Mouse (Mus musculus) lung, adult 18-20 months (tissue): ENCODE data around the gene Harbi1.

Source experiments
- DNase-seq, 2 experiments: peaks; one replicate each; pipeline ENCODE4 v3.0.0; 2022; ENCODE audit warnings: mixed read lengths in 2 of 2

Harbi1 gene

DNA sequence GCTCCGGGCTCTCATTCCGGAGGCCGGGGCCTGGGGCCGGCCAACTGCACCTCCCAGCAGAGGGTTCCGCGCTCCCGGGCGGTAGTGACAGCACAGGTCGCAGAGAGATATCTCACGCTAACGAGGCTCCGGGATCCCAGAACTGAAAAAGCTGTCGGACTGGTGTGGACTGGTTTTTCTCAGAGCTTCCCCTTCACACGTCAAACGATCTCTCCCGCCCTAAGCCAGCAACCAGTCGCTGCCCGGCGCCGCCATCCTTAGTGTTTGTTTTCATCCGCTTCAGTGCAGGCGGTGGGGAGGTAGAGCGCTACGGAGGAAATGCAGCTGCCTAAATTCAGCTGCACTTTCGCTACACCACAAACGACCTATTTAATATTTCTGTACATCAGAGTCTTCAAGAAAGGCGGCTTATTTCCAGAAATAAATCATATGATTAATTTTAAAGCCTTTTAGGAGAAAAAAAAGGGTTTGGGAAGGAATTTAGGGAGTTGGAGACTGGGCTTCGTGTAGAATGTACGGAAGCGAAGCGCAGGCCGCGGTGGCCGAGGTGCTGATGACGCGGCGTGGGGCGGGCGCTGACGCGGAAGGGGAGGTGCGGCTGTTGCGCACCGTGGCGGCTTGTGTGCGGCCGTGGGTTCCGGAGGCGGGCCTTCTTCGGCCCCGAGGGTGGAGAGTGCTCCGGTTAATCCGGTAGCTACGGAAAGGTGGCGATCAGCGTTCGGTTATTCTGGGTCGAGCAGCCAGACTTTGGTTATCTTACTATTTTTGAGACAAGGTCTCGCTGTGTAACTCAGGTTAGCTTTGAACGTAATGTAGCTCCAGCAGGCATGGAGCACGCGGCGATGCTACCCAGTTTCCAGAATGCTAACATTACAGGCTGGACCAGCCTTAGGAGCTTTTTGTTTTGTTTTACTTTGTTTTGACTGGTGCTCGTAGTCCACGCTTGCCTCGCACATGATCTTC lies at the start of gene Harbi1, which contains the start of gene Atg13:
TSS of gene Harbi1 (plus strand) at position 581 of the 963 bp plus-strand sequence.
TSS of gene Atg13 (minus strand) at position 305 of the 963 bp plus-strand sequence.
- DNase-seq: peak; percentile 93 to 94

DNA sequence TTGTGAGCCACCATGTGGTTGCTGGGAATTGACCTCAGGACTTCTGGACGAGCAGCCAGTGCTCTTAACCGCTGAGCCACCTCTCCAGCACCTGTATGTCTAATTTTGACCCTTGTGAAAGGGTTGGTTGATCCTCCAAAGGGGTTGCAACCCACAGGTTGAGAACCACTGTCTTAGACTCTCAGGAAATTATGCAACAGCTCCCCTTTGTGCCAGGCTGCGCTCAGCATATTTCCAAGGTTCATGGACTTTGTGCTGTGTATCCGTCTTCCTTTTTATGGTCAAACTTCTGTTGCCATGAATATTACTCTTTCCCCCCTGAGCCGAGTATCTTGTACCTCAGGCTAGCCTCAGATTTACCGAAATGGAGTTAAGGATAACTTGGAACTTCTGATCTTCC lies 49.7 kb upstream of the Harbi1 start:
- DNase-seq: no peak

DNA sequence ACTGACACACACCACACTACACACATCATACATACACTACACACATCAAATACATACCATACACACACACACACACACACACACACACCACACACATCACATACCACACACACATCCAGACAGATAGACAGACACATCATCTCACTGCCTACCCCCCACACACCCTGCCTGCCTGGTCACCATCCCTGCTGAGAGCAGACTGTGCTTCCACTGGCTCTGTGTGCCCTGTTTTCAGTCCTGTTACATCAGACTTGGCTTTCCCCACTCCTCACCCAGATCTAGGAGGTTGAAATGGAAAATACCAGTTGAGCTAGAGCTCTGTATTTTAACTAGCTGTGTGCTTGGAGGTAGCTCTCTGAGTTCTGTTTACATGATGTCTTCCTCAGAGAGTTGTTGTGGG lies 45.9 kb upstream of the Harbi1 start:
- no peak for DNase-seq

DNA sequence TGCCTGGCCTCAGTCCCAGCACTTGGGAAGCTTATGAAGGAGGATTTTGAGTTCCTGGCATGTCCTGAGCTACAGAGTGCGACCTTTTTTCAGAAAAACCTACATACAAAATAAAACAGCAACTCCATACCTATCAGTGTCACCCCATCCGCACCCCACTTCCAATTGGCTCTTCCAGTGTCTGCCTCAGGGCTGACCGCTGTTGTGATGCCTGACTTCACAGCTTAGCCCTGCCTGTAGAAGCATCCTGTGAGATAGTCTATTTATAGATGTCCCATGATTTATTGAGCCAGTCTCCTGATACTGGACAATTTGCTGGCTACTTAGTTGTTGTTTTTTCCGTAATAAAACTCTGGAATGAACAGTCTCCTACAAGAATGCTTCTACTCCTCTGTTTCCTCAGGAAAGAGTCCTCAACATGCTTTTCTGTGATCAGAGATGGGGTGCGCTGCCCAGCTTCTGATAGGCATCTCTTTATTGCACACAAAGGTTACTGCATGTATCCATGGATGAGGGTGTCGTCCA lies 44.2 kb upstream of the Harbi1 start:
- DNase-seq: no peak

DNA sequence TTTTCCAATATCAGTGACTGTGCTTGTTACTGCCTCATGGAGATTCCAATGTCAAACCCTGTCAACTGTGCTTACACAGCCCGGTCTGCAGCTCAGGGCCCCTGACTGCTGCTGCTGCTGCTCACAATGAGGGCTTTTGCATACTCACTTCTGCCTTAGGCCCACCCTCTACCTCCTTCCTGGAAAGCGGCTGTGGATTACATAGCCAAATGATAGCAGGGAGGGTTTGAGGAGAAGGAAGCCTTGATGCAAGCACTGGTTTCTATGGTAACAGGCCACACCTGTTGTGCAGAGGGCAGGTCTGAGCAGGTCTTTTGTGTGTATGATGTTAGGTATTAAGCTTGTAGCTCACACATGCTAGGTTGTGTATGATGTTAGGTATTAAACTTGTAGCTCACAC lies 42.9 kb upstream of the Harbi1 start:
- peak in 1 of 2 experiments; percentile 45 for DNase-seq

DNA sequence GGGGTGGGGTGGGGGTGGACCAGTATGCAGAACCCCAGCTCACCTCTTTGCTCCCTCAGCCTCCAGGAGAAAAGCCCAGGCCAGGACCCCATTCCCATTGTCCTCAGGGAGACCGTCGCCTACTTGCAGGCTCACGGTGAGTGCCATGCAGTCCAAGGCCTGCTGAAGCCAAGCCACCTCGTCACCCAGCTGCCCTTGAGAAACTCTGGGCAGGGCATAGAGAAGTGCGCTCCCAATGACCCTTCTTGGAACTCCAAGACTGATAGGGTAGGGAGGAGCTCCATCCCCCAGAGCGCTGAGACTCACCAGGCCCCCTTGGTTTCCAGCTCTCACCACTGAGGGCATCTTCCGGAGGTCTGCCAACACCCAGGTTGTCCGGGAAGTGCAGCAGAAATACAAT lies 41.3 kb upstream of the Harbi1 start:
- DNase-seq: no peak

DNA sequence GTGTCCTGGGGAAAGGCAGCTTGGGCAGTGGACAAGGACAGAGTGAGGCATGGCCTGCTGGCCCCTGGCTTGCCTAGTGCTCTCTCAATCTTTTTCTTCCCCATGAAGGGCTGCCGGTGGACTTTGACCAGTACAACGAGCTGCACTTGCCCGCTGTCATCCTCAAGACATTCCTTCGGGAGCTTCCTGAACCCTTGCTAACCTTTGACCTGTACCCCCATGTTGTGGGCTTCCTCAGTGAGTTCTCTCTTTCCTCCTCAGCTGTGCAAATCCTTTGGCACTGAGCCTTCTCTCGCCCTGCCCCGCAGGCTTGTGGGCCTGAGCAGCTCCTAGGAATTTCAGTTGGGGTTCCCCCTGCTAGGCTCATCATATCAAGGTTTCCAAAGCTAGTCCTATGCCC lies 40.6 kb upstream of the Harbi1 start:
- DNase-seq: no peak

DNA sequence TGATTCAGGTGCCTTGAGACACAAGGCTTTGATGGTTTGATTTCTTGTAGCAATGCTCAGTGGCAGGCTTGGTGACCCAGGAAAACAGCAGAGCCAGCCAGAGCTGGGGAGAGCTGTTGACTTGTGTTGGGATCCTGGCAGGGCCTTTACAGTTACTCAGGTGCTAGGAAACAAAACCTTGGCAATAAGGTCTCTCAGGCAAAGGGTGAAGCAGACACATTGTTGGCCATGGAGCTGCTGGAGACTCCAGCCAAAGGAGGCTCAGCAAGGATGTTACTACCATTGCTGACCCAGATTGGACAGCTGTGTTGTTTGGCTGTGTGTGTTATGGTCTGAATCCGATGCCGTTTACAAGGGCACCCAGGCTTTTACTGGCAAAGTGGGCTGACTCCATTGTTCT lies 37.1 kb upstream of the Harbi1 start:
- DNase-seq: no peak

DNA sequence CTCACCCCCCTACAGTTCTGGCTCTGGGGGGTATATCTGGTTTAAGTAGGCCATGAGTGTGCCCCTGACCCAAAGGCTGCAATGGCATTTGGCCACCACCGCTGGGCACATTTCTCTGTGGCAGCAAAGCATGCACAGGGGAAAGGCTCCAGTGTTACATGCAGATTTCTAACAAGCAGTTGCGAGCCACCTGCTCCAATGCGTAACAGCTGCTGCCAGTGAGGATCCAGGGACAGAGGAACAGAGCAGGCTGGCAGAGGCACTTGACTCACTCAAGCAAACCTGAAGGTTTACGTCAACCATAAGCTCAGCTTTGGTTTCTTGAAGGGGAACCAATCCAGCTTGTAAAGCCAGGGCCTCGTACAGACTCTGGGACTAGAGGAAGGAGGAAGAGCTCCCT lies 35.8 kb upstream of the Harbi1 start:
- no peak for DNase-seq

DNA sequence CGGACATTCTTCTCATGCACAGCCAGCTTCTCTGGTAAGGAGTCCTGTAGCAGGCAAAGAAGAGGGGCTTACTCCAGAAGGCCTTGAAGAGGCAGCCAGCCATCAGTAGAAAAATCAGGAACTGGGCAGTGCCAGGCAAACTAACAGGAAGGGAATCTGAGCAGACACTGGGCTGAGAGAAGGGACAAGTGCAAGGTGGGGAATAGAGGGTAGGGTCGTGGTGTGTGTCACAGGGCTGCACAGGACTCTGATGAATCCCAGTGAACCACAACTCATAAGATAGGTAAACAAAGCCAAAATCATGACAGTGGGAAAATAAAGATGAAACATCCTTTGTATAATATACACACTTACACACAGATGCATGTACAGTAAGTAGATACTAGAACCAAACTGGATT lies 34.2 kb upstream of the Harbi1 start:
- no peak for DNase-seq

DNA sequence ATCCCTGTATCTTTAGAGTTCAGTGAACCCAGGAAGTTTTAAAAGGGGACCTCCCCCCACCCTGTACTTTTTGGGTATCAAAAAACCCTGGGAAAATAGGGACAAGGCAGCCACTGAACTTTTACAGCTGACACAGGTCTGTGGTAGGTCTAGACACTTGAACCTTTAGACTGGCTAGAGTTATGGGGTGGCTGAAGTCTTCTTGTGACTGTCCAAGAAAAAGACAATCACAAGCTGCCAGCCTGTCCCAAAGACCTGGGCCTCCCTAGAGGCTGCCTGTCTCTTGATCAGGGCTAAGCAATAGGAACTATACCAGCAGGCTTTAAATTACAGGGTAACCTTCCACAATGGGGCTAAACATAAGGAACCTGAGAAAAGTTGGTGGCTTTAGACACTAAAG lies 33.7 kb upstream of the Harbi1 start:
- DNase-seq: no peak

DNA sequence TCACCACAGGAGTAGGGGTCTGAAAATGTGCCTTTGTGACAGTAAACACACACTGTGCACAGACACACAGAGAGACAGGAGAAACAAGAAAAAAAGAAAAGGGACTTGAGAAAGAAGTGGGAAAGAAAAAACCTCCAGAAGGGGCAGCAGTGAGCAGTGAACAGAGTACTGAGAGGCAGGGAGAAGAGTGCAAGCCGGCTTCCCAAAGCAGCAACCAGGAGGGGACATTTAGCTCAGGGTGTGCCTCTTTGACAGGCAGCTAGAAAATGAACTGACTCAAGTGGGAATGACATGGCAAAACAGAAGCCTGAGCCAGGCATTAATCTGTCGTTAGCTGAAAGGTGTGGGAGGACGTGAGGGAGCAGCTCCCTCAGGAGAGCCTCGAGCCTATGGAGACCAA lies 27.8 kb upstream of the Harbi1 start:
- DNase-seq: peak; percentile 25 to 58

DNA sequence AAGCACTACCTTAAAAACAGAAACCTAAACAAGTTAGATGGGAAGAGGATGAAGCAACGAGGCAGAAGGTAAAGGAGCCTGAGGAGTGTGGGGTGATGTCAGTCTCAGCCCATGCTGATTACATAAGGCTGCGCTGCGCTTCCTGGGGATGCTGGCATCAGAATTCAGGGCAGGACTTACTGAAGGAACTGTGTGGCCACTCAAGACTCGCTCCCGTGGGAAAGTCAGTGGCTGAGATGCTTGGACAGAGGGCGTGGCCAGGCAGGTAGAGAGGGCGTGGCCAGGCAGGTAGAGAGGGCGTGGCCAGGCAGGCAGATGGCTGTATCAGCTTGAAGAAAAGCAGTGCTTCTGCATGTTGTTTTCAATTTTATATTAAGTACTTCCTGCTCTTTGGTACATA lies 26.7 kb upstream of the Harbi1 start:
- DNase-seq: peak; percentile 77 to 81

DNA sequence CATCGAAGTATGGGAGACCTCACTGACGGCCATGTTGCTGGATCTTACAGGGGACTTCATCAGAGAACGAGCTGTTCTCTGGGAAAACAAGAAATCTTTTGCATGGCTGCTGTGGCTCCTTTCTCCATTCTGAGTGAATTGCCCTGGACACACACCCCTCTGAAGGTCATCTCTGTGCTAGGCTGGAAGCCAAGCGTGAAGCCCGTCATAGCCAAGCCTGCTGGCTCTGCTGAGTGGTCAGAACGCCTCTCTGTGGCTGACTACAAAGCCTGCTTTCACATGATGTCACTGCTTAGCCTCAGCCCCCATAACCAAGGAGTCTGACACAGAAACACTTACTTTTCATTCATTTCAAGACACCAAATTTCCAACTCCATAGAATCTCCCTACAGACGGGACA lies 21.2 kb upstream of the Harbi1 start:
- no peak for DNase-seq

DNA sequence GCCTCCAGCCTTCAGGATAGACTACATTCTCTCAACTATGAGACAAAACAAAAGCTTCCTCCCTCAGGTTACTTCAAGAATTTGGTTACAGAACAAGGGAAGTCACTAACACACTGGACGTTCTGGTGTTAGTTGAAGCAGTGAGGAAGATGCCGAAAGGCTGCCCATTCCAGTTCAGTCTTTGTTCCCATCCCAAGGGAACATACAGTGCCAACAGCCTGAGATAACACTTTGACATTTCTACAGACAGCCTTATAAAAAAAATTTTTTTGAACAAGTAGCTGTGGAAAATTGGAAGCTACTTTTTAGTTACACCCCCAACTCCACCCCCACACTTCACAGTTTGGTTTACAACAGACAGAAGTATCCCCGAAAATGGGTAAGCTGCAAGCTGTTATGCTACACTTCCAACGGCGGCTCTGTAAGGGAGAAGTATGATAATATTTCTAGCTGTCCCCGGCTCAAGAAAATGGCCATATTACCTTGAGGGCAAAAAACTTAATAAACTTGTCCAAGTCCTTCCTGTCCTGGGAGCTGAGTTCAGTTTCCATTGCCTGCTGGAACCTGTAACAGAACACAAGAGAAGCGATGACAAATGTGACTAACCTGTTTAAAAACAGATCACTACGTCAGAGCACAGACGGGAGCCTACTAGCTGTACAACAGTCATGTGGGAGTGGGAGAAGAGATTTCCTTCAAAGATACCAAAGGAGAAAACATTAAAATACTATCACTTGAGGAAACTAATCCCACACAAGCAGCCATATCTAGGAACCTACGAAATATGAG lies 15.0 kb upstream of the Harbi1 start:
- no peak for DNase-seq

DNA sequence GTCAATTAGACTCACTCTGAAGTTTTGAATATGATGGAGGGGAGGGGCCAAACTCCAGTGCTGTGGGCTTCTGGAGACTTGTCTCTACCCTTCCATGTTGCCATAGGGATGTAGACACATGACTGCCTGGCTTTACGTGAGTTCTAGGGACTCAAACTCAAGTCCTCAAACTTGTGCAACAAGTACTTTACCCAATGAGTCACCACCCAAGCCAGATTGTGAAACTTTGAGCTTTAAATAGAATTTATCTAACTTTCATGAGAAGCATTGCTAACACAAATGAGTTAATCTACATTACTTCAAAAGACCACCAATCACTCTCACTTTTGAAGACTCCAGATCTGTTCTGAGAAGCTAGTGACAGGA lies 14.4 kb upstream of the Harbi1 start:
- DNase-seq: peak; percentile 46 to 70

DNA sequence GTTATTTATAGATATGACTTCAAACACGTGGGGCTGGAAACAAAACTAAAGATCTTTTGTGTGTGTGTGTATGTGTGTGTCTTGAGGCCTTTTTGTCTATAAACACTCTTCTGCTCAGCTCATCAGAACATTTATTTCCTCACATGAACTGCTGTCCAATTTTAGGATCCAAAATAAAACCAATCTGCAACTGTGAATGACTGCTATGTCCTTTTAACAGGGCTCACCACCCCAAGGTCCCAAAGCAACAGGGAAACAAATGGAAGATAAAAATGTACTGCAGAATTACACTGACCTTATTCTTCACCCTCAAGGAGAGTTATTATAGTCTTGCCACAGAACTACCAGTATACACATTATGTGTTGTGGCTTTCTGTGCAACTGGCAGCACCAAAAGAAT lies 11.4 kb upstream of the Harbi1 start:
- DNase-seq: no peak

DNA sequence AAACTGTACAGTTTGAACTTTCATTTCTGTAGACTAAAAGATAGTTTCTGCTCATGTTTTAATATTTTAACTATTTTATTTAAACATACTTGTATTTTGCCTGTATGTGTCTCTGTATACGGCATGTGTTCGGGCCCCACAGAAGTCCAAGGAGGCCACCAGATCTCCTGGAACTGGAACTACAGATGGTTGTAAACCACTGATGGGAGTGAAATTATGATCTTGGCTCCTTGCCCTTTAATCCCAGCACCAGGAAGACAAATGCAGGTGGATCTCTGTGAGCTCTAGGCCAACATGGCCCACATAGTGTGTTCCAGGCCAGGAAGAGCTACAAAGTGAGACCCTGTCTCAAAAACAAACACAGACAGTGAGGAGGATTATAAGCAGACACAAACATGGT lies 9.3 kb upstream of the Harbi1 start:
- DNase-seq: no peak

DNA sequence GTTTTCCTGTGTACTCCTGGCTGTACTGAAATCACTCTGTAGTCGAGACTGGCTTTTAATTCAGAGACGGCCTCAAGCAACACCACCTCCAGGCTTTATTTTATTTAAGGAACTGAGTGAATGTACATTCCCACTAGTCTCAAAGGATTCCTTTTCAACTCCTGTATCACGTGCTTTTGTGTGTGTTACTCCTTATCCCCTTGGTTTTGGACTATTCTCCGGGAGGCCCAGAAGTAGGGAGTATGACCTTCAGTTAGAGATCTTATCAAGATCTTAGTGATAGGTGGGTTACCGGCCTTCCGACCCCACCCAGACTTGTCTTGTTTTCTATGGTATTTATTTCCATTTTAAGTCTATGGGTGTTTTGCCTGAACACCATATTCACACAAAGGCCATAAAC lies 4.9 kb upstream of the Harbi1 start:
- DNase-seq: no peak

DNA sequence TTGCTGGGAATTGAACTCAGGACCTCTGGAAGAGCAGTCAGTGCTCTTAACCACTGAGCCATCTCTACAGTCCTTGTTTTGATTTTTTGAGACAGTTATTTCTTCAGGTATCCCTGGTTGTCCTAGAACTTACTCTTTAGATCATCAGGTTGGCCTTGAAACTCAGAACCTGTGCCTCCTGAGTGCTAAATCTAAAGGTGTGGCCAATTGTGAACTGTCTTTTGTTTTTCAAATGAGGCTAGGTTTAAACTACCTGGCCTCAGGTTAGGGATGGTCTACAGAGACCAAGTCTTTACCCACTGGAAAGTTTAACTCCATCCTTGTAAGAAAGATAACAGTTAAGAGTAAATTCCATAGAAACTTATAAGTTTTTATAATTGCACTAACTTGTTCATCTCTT lies 4.2 kb upstream of the Harbi1 start:
- DNase-seq: no peak

DNA sequence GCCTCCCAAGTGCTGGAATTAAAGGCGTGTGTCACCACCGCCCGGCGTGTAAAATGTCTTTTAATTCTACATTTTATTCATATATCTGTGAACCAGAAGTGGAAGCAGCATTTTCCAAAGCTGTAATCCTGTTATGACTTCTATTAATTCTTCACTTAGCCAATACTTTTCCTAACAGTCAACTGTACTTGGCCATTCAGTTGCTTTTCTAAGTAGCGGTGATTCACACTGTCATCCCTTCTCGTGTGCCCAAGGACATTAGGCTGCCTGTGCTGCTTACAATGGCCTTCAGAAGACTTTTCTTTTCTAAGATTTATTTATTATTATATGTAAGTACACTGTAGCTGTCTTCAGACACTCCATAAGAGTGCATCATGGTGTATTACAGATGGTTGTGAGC lies 2.3 kb upstream of the Harbi1 start:
- DNase-seq: no peak

DNA sequence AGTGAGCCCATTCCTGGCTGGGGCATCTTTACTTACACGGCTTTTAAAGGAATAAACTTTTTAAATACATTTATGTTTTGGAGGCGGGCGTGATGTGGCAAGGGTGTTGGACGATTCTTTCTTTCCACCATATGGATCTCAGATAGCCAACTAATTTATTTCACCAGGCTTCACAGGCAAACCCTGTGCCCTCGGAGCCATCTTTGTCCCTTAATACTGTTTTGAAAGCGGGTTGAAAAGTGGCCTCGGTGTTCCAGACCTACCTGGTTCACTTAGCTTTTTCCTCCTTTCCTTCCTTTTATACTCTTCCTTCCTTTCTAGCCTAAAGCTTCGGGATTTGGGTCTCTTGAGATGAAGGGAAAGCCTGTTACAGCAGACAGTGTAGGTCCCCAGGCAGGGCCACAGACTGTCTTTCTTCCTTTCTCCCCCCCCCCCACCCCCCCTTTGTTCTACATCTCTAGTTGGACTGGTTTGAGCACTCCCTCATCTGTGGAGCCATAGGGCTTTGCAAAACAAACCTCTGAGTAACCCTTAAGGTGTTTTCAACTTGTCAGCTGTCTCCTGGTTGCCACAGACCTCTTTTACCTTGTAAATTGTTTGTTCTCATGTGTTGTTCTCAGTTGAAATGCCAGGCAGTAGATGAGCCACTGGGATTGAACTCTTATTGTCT lies 739 bp downstream of the Harbi1 start:
- peak in 1 of 2 experiments; percentile 29 for DNase-seq

DNA sequence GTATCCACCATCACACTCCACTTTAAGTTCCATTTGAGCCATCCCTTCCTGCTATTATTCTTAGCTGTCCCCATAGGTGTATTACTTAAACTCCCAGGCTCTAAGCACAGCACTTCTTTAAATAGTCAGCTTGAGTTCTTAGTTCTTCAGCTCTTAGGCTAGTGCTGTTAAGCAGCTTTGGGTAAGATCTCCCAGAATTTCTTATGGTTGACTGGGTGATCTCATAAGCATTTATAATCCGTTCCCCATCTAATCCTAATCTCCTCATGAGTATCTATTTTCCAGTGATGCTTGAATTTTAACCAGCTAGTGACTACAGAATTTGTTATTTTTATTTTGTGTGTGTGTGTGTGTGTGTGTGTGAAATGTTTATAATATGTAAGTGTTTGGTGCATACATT lies 4.3 kb downstream of the Harbi1 start:
- no peak for DNase-seq
